12 mouse cellular contexts compared by ENCODE assay signal in the genomic region with DNA sequence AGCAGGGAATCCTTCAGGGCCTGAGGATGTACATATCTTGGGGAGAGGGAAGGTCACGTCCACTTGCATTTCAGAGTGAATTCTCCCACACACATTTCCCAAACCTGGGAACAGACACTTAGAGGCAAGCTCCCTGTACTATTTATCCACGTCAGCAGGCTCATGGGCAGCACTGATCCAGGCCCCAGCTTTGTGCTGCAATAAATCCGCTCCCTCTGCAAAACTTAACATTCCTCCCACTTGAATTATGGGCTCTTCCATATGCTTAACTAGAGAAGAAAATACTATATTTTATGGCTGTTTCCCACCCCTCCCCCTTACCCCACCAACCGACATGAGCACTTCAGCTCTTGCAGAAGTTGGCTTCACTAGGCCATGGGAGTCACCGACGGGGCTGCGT. TPM values are rescaled to one million over a fixed set of nuclear protein-coding genes. Genes with fewer than 3 reads are reported as not detected.
A peak's percentile ranks its signal among the peaks of the same experiment; 100 is the strongest.
DNase-seq lines count a peak whose midpoint lies in the region; ATAC-seq lines count a peak whose summit lies in the region.
"Had no signal": no experiment of that assay in that cellular context is flagged by ENCODE, and none has a peak within 500 bp of the region (broad histone marks: within the 10 kb centered on the region; RNA-seq: fewer than 3 reads in every experiment).

No protein-coding gene starts in this region.

- WGBS in heart, embryonic 16.5 days = 62% methylated on average over 7 of the region's 7 CpGs
- WGBS in limb, embryonic 13.5 days = 17% methylated on average over 7 of the region's 7 CpGs

- no peaks in the 10 kb centered on the region for H3K9me3 ChIP-seq in heart, embryonic 16.5 days (replicated peaks; ENCODE audit: control insufficient read depth, low read length)
- H3K9me3 ChIP-seq in megakaryocyte, embryonic 14.5 days = no peaks in the 10 kb centered on the region
- no peaks in the 10 kb centered on the region for H3K9me3 ChIP-seq in limb, embryonic 13.5 days
- H3K9me3 ChIP-seq: midbrain, embryonic 12.5 days; neural tube, embryonic 12.5 days had no signal

- H3K4me2 ChIP-seq in heart, embryonic 16.5 days (ENCODE audit: low read depth, low read length) = no peak overlapping the region
- H3K4me2 ChIP-seq in limb, embryonic 13.5 days (replicated peaks) = peak overlapping the region; percentile 7; the same call in 1 of the 2 replicates
- H3K4me2 ChIP-seq: midbrain, embryonic 12.5 days; neural tube, embryonic 12.5 days had no signal

- H3K27me3 ChIP-seq in heart, embryonic 16.5 days (ENCODE audit: control insufficient read depth, insufficient read depth, low read length) = no peaks in the 10 kb centered on the region
- no peaks in the 10 kb centered on the region for H3K27me3 ChIP-seq in megakaryocyte, embryonic 14.5 days (replicated peaks)
- peaks cover 5% of the 10 kb centered on the region; the same call in 1 of the 2 replicates for H3K27me3 ChIP-seq in limb, embryonic 13.5 days
- H3K27me3 ChIP-seq: midbrain, embryonic 12.5 days; neural tube, embryonic 12.5 days had no signal

- no peaks in the 10 kb centered on the region for H3K36me3 ChIP-seq in heart, embryonic 16.5 days (ENCODE audit: control insufficient read depth, insufficient read depth)
- H3K36me3 ChIP-seq in megakaryocyte, embryonic 14.5 days (replicated peaks; ENCODE audit: low read length) = peaks cover 4% of the 10 kb centered on the region
- H3K36me3 ChIP-seq in limb, embryonic 13.5 days = no peaks in the 10 kb centered on the region
- H3K36me3 ChIP-seq: midbrain, embryonic 12.5 days; neural tube, embryonic 12.5 days had no signal

- H3K27ac ChIP-seq in heart, embryonic 16.5 days (ENCODE audit: low read length) = peak overlapping the region; percentile 48
- peak overlapping the region; percentile 69; the same call in 1 of the 2 replicates for H3K27ac ChIP-seq in limb, embryonic 13.5 days
- H3K27ac ChIP-seq: midbrain, embryonic 12.5 days; neural tube, embryonic 12.5 days had no signal

- DNase-seq in heart, adult 18-20 months = no peak
- DNase-seq in layer of hippocampus, postnatal 10 days (ENCODE audit: low spot score in 2 of 2) = no peak
- DNase-seq in left cerebral cortex, adult 9 months (ENCODE audit: low spot score in 2 of 2) = no peak
- DNase-seq: cerebellum, adult 9-11 months; gastrocnemius, postnatal 36 days; right cerebral cortex, postnatal 14 days had no signal

- H3K4me1 ChIP-seq in heart, embryonic 16.5 days (ENCODE audit: control insufficient read depth, insufficient read depth, low read length) = peaks cover 35% of the 10 kb centered on the region
- peaks cover 44% of the 10 kb centered on the region for H3K4me1 ChIP-seq in megakaryocyte, embryonic 14.5 days
- peaks cover 47% of the 10 kb centered on the region for H3K4me1 ChIP-seq in limb, embryonic 13.5 days

- ATAC-seq in heart, embryonic 16.5 days (replicated peaks; ENCODE audit: extremely low read depth, insufficient read depth, low FRiP score) = no peak
- no peak for ATAC-seq in megakaryocyte, adult 5-6 weeks (ENCODE audit: poor library complexity, severe bottlenecking)
- 0 out of 2 replicates have a peak, but pooled peaks have one; percentile 64 for ATAC-seq in limb, embryonic 13.5 days (ENCODE audit: low FRiP score, low read depth)

- no peak overlapping the region for H3K9ac ChIP-seq in heart, embryonic 16.5 days (ENCODE audit: low read length)
- H3K9ac ChIP-seq in limb, embryonic 13.5 days = no peak overlapping the region
- H3K9ac ChIP-seq: midbrain, embryonic 12.5 days; neural tube, embryonic 12.5 days had no signal

- no peak overlapping the region for H3K4me3 ChIP-seq in heart, embryonic 16.5 days (ENCODE audit: low read length)
- peak overlapping the region; percentile 76 for H3K4me3 ChIP-seq in megakaryocyte, embryonic 14.5 days (replicated peaks)
- no peak overlapping the region for H3K4me3 ChIP-seq in limb, embryonic 13.5 days
- H3K4me3 ChIP-seq: midbrain, embryonic 12.5 days; neural tube, embryonic 12.5 days had no signal

RNA-seq across cellular contexts. Expression of a gene that starts 32.0 kb away (rescaled TPM):
- 20.1 and 20.8 TPM in 2 replicates for polyA plus RNA-seq in heart, embryonic 16.5 days (2015; fragmentation: Nextera tagmentation; extraction: Ambion mirVana)
- total RNA-seq in heart, adult 18-20 months (2021) = 1 to 10 TPM; 7.8 to 8.1 TPM
- 0.04 and 1.9 TPM in 2 replicates for polyA plus RNA-seq in megakaryocyte, embryonic 14.5 days (2012; ENCODE audit: insufficient read depth, low replicate concordance)
- total RNA-seq in megakaryocyte, adult 5-6 weeks (2015) = 0.16 and 0.57 TPM in 2 replicates
- total RNA-seq in megakaryocyte, adult 5-6 weeks (2017) = 0.18 and 1.4 TPM in 2 replicates
- 53.7 and 54.6 TPM in 2 replicates for polyA plus RNA-seq in limb, embryonic 13.5 days (2015; fragmentation: Nextera tagmentation; extraction: Ambion mirVana)
- 10 to 100 TPM; 22.3 to 24.9 TPM for total RNA-seq in layer of hippocampus, postnatal 10 days (2021)
